Mouse (Mus musculus) megakaryocyte progenitor cell, adult 5-6 weeks (primary cell): ENCODE measurements around the gene Taok2. TPM values are rescaled to one million over a fixed set of nuclear protein-coding genes. Genes with fewer than 3 reads are reported as not detected.

Experiments
- ATAC-seq: replicated peaks from 2 replicates; pipeline ENCODE4 v1.8.0; 2016; ENCODE audit warnings: mild to moderate bottlenecking, moderate TSS enrichment, inconsistent platforms; ENCODE audit not compliant: poor library complexity
- total RNA-seq, 2 experiments: library from RNA; stranded (forward) in 1 of 2; stranded (reverse) in 1 of 2; fragments of 157-497, 149-512 nt in 1 of 2; fragments of 200-1000 nt in 1 of 2; gene quantifications; 2 replicates each; pipeline versions ENCODE4 v1.2.3 to v1.2.4; 2015 to 2017

The Taok2 gene
- total RNA-seq, 2 experiments from 2014 or later, result 19.4 to 30.2 TPM

DNA sequence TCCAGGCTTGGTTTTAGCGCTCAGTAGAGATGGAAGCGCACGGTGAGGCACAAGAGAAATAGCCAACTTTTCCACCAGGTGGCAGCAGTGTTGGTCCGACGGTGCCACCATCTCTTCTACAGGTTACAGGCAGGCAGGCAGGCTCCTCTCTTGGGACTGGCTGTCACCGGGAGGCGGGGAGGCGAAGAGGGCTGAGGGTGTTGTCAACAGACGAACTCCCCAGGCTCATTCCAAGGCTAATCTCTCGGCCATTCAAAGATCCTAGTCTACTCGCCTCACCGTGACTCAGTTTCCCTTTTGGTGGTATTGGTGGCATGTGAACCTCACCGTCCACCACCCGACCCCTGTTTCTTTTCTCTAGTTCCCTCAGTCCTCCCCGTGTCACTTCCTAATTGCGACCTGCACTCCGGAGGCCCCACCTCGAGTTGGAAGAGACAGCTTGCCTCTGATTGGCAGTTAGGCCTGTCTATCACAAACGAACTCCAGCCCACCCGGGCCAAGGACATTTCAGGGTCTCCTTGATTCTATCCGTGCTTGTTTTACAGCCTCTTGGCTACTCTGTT lies 52.4 kb downstream of the Taok2 start:
- ATAC-seq, result peak; percentile 96

DNA sequence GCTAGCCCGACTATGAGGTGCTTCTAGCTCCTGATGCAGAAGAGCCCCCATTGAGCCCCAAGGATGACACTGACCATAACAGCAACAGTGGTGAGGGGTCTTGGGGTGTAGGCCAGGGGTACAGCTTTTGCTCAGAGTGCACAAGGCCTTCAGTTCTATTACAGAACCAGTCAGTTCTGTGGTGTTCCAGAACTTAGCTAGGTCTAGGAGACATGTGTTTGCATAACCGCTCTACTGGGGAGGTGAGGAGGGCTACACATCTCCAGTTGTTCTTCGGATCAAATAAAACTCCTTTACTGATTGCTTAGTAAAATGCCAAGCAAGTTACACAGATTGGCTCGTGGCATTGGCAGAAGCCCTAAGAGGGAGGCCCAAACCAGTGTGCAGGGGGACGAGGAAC lies 53.0 kb downstream of the Taok2 start, which contains the start of gene 4930451I11Rik:
Gene 4930451I11Rik, minus strand, starts transcription at position 101 of the 400 bp plus-strand sequence.
- ATAC-seq, result no peak

DNA sequence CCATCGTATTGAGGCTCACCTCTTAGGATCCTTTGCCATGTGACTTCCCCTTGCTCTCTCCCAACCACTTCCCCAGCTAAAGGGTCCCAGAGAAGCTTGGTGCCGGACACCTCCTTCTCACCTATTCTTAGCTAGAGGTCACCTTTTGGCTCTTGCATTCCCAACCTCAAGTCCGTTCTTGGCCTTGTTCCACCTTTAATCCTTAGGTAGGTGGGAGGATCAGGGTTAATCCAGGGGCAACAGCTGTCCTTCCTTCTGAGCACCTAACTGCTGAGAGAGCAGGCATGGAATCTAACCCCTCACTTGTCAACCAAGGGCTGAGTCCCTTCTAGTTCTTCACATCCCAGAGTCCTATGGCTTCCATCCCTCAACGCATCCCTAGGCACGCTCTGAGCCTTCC lies 58.6 kb downstream of the Taok2 start:
- ATAC-seq, result no peak

DNA sequence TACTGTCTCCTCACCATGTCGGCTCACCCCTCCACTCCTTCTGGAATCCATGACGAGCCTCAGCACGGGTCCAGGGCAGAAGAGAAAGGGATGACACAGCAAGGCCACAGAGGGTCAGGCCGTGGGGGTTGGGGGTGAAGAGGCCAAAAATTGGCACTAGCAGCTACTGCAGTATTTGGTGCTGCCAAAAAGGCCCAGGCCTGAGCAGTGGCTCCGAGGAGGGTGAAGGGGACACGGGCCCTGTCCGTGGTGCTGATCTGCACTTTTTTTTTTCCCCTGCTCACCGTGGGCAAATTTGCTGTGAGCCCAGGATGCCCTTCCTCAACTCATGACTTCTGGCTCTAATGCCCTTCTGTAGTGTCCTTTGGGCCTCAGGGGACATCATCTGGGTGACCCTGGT lies 59.1 kb downstream of the Taok2 start:
- ATAC-seq, result peak; percentile 59

DNA sequence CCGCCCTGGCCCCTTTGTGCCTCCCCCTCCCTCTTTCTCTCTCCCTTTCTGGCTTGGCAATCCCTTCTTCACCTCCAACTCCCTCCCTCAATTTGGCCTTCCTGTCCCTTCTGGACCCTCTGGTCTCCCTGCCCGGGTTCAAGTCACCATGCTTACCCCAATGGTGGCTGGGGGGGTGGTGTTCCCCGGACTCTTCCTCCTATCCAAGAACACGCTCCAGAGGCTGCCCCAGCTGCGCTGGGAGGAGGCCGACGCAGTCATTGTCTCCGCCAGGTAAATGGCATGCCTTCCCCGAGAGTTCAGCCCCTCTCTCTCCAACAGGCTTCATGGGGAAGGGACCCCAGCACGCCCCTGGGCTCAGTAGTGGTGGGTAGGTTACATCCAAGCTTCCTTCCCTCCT lies 60.6 kb downstream of the Taok2 start:
- no peak for ATAC-seq

DNA sequence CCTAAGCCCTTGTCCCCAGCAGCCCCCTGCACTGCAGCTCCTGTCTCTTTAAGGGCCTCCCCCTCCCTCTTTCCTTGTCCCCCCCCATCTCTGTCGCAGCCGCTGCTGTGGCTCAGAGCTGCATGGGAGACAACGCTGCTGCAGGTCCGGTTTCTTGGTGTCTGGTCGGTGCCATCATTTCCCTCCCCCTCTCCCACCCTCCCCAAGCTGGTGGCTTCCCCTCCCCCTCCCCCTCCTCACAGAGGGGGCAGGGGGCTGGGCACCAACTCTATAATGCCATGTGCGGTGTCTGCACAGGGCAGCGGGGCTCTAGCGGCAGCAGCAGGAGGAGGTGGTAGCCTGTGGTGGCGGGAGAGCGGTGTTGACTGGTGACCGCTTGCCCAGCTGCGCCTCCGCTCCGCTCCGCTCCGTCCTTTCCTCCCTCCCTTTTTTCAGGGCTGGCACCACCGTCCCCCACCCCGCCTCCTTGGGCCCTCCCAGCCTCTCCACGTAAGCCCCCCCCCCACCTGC lies 61.2 kb downstream of the Taok2 start:
- no peak for ATAC-seq

DNA sequence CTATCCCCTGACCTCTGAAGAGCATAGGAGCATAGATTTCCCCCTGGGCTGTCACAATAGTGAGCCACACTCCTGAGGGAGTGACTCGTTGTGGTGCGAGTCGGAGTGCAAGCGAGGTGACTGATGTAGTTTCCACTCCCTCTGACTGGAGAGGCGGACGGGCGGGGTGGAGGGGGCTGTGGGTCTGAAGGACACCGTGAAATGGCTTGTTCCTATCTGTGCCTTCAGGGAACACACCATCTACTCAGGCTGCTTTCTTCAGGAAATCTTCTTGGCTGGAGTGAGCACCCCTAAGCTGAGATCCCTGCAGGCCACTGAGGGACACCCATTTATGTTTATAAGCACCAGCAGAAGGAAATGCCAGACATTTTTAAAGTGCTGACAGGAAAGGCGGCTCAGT lies 61.8 kb downstream of the Taok2 start:
- ATAC-seq, result no peak

DNA sequence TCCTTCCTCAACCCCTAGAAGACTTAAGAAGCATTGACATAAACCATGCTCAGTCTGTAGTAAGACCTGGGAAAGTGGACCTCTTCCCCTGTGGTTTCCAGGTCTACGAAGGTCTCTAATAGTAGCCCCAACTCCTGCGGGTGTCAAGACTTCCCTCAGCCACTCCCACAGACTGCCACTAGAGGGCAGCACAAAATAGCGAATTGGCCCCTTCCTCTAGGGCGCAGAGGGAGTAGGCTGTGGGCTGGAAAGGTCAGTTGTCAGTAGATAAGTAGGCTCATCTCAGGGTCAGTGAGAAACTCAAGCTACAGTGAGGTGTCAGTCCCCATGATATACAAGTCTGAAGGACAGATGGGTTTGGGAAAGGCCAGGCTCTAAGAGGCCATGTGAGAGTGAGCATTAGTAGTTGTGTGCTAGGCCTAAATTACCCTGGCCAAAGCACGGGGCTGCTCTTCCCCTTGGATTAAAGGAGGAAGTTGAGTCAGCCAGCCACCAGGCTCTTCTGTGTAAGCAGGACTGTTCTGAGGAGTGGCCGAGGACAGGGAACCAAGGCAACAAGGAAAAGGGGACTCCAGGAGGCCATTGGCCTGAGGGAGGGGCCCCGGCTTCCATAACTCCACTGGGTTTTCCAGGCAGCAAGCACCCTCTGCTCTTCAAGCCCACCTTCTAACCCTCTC lies 62.5 kb downstream of the Taok2 start:
- ATAC-seq, result peak; percentile 93

DNA sequence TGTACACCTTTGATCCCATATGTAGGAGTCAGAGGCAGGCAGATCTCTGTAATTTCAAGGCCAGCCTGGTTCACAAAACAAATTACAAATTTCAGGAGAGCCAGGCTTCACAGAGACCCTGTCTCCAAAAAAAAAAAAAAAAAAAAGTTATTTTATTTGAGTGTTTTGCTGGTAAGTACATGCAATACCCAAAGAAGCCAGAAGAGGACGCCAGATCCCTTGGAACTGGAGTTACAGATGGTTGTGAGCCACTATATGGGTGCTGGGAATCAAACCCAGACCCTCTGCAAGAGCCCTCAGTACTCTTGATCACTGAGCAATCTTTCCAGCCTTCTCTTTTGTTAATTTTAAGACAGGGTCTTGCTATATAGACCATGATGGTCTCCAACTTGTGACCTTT lies 65.7 kb downstream of the Taok2 start:
- ATAC-seq, result no peak

DNA sequence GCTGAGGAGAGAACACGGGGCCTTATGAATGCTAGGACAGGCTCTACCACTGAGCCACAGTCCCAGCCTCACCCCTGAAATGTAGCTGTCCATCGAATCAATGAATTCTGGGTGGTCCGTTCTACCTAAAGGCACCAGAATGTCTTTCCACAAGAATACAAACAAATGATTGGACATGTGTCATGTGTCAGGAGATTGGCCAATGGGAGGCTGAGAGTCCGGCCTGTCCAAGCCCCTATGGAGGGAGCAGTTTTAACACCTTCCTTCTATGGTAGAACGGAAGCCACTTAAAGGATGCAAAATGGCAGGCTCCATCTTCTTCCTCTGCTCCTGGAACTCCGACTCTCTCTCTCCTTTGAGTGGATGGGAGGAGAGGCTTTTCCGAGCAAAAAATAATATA lies 66.9 kb downstream of the Taok2 start:
- no peak for ATAC-seq

DNA sequence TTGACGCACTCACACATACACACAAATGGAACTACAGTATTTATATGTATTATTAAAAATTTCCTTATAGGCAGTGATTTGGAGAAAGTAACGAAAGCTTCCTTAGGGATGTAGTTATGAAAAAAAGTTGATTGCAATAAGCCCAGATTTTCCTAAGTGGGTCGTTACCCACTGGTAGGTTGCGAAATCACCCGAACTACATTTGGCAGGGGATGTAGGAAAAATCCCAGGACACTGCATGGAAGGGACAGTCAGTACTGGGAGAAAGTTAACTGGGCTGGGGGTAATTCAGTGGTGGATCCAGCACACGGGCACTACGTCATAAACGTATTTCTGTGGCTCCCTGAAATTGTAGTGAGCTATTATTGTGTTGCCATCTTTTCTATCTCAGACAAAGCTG lies 68.0 kb downstream of the Taok2 start:
- ATAC-seq, result no peak

DNA sequence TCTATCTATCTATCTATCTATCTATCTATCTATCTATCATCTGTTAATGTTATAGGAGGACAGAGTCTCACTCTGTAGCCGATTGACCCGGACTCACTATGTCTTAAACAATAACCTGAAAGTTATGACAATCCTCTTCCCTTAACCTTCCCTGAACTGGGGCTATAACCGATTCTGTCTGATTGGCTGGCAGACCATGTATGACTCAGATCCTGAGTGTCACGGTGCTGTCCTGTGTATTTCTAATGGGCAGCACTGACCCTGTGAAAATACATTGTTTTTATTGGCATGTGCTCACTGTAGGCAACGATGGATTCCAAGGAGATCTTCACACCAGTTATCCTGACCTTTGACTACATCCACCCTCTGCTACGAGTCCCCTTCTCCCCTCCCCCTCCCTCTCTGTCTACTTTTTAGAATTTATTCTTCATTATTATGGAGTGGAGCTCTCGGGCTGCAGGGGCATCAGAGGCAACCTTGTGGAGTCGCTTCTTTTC lies 68.7 kb downstream of the Taok2 start:
- no peak for ATAC-seq

Other genes with a start within 250 kb of the Taok2 start
Only the 30 nearest of the 31 such genes appear.
- gene Sgf29, start 235.4 kb downstream of the Taok2 start, total RNA-seq (2015), result 65.7 and 74.6 TPM in 2 replicates
- 40.1 and 52.5 TPM in 2 replicates for gene Sgf29, start 235.4 kb downstream of the Taok2 start, total RNA-seq (2017)
- 1.7 and 3.2 TPM in 2 replicates for gene Sult1a1, start 208.3 kb downstream of the Taok2 start, total RNA-seq (2015)
- gene Sult1a1, start 208.3 kb downstream of the Taok2 start, total RNA-seq (2017), result 1.0 and 3.6 TPM in 2 replicates
- 89.8 and 95.2 TPM in 2 replicates for gene Bola2, start 189.3 kb downstream of the Taok2 start, total RNA-seq (2015)
- gene Bola2, start 189.3 kb downstream of the Taok2 start, total RNA-seq (2017), result 168 and 218 TPM in 2 replicates
- gene Slx1b, start 188.9 kb downstream of the Taok2 start, total RNA-seq (2015), result 4.2 and 4.8 TPM in 2 replicates
- gene Slx1b, start 188.9 kb downstream of the Taok2 start, total RNA-seq (2017), result 4.6 and 4.7 TPM in 2 replicates
- 259 and 365 TPM in 2 replicates for gene Coro1a, start 176.9 kb downstream of the Taok2 start, total RNA-seq (2015)
- gene Coro1a, start 176.9 kb downstream of the Taok2 start, total RNA-seq (2017), result 366 and 525 TPM in 2 replicates
- 86.5 and 106 TPM in 2 replicates for gene Mapk3, start 125.1 kb downstream of the Taok2 start, total RNA-seq (2015)
- gene Mapk3, start 125.1 kb downstream of the Taok2 start, total RNA-seq (2017), result 36.0 and 41.3 TPM in 2 replicates
- 8.4 and 13.3 TPM in 2 replicates for gene Gdpd3, start 118.4 kb downstream of the Taok2 start, total RNA-seq (2015)
- gene Gdpd3, start 118.4 kb downstream of the Taok2 start, total RNA-seq (2017), result 7.1 and 7.7 TPM in 2 replicates
- gene Ypel3, start 107.7 kb downstream of the Taok2 start, total RNA-seq (2015), result 25.4 and 32.4 TPM in 2 replicates
- gene Ypel3, start 107.7 kb downstream of the Taok2 start, total RNA-seq (2017), result 11.8 and 15.1 TPM in 2 replicates
- 0.34 and 0.42 TPM in 2 replicates for gene Tbx6, start 103.2 kb downstream of the Taok2 start, total RNA-seq (2015)
- 0.14 TPM in 1 of 2 replicates, not detected in the other for gene Tbx6, start 103.2 kb downstream of the Taok2 start, total RNA-seq (2017)
- 209 and 216 TPM in 2 replicates for gene Ppp4c, start 92.2 kb downstream of the Taok2 start, total RNA-seq (2015)
- 113 and 131 TPM in 2 replicates for gene Ppp4c, start 92.2 kb downstream of the Taok2 start, total RNA-seq (2017)
- not detected in 2 replicates for gene Fam57b, start 87.0 kb downstream of the Taok2 start, total RNA-seq (2015)
- gene Fam57b, start 87.0 kb downstream of the Taok2 start, total RNA-seq (2017), result not detected in 2 replicates
- not detected in 2 replicates for gene 4930451I11Rik, start 53.1 kb downstream of the Taok2 start, total RNA-seq (2015)
- not detected in 2 replicates for gene 4930451I11Rik, start 53.1 kb downstream of the Taok2 start, total RNA-seq (2017)
- gene Doc2a, start 37.3 kb downstream of the Taok2 start, total RNA-seq (2015), result not detected in 2 replicates
- gene Doc2a, start 37.3 kb downstream of the Taok2 start, total RNA-seq (2017), result 0.07 TPM in 1 of 2 replicates, not detected in the other
- 21.8 and 27.5 TPM in 2 replicates for gene Hirip3, start 22.7 kb downstream of the Taok2 start, total RNA-seq (2015)
- gene Hirip3, start 22.7 kb downstream of the Taok2 start, total RNA-seq (2017), result 215 and 246 TPM in 2 replicates
- gene Ino80e, start 22.3 kb downstream of the Taok2 start, total RNA-seq (2015), result 83.1 and 83.9 TPM in 2 replicates
- gene Ino80e, start 22.3 kb downstream of the Taok2 start, total RNA-seq (2017), result 36.3 and 38.5 TPM in 2 replicates
- gene Tmem219, start 38.2 kb upstream of the Taok2 start, total RNA-seq (2015), result 19.1 and 28.8 TPM in 2 replicates
- gene Tmem219, start 38.2 kb upstream of the Taok2 start, total RNA-seq (2017), result 19.8 and 36.4 TPM in 2 replicates
- 6.6 and 11.5 TPM in 2 replicates for gene Kctd13, start 44.2 kb upstream of the Taok2 start, total RNA-seq (2015)
- gene Kctd13, start 44.2 kb upstream of the Taok2 start, total RNA-seq (2017), result 8.9 and 13.2 TPM in 2 replicates
- gene Asphd1, start 64.9 kb upstream of the Taok2 start, total RNA-seq (2015), result not detected in 2 replicates
- gene Asphd1, start 64.9 kb upstream of the Taok2 start, total RNA-seq (2017), result not detected in 2 replicates
- 0.46 and 1.6 TPM in 2 replicates for gene Sez6l2, start 65.9 kb upstream of the Taok2 start, total RNA-seq (2015)
- gene Sez6l2, start 65.9 kb upstream of the Taok2 start, total RNA-seq (2017), result 0.34 and 0.37 TPM in 2 replicates
- 41.2 and 42.3 TPM in 2 replicates for gene Cdipt, start 91.2 kb upstream of the Taok2 start, total RNA-seq (2015)
- 50.1 and 54.7 TPM in 2 replicates for gene Cdipt, start 91.2 kb upstream of the Taok2 start, total RNA-seq (2017)
- gene Cdiptos, start 91.4 kb upstream of the Taok2 start, total RNA-seq (2015), result 4.3 and 4.9 TPM in 2 replicates
- 0.62 and 3.2 TPM in 2 replicates for gene Cdiptos, start 91.4 kb upstream of the Taok2 start, total RNA-seq (2017)
- 2.2 and 5.1 TPM in 2 replicates for gene Mvp, start 129.9 kb upstream of the Taok2 start, total RNA-seq (2015)
- gene Mvp, start 129.9 kb upstream of the Taok2 start, total RNA-seq (2017), result 17.4 and 19.2 TPM in 2 replicates
- not detected in 2 replicates for gene Pagr1b, start 131.8 kb upstream of the Taok2 start, total RNA-seq (2015)
- not detected in 2 replicates for gene Pagr1b, start 131.8 kb upstream of the Taok2 start, total RNA-seq (2017)
- 44.2 and 55.4 TPM in 2 replicates for gene Pagr1a, start 132.6 kb upstream of the Taok2 start, total RNA-seq (2015)
- 39.8 and 48.1 TPM in 2 replicates for gene Pagr1a, start 132.6 kb upstream of the Taok2 start, total RNA-seq (2017)
- gene Gm42742, start 136.4 kb upstream of the Taok2 start, total RNA-seq (2015), result 0.69 TPM in 1 of 2 replicates, not detected in the other
- 0.21 and 3.7 TPM in 2 replicates for gene Gm42742, start 136.4 kb upstream of the Taok2 start, total RNA-seq (2017)
- 0.74 and 1.1 TPM in 2 replicates for gene Prrt2, start 136.5 kb upstream of the Taok2 start, total RNA-seq (2015)
- gene Prrt2, start 136.5 kb upstream of the Taok2 start, total RNA-seq (2017), result 0.44 TPM in 1 of 2 replicates, not detected in the other
- 93.4 and 103 TPM in 2 replicates for gene Maz, start 142.3 kb upstream of the Taok2 start, total RNA-seq (2015)
- 64.2 and 64.5 TPM in 2 replicates for gene Maz, start 142.3 kb upstream of the Taok2 start, total RNA-seq (2017)
- 76.8 and 89.8 TPM in 2 replicates for gene Kif22, start 157.8 kb upstream of the Taok2 start, total RNA-seq (2015)
- gene Kif22, start 157.8 kb upstream of the Taok2 start, total RNA-seq (2017), result 67.8 and 84.8 TPM in 2 replicates
- gene Zg16, start 202.6 kb upstream of the Taok2 start, total RNA-seq (2015), result 4.4 and 4.7 TPM in 2 replicates
- 1.7 and 4.0 TPM in 2 replicates for gene Zg16, start 202.6 kb upstream of the Taok2 start, total RNA-seq (2017)
- 27.4 and 27.5 TPM in 2 replicates for gene AI467606, start 206.7 kb upstream of the Taok2 start, total RNA-seq (2015)
- 17.5 and 20.6 TPM in 2 replicates for gene AI467606, start 206.7 kb upstream of the Taok2 start, total RNA-seq (2017)